Mouse (Mus musculus) liver, adult 2 months (tissue): ENCODE measurements around the gene Nos1ap.

Source experiments
- CTCF ChIP-seq: fragments of 200-500 bp; IDR thresholded peaks from 2 replicates; pipeline ENCODE4 v1.5.1; 2011; ENCODE audit warnings: low read depth, low read length, control low read depth
- POLR2A ChIP-seq: fragments of 200-500 bp; IDR thresholded peaks from 2 replicates; pipeline ENCODE4 v1.6.1; 2011; ENCODE audit warnings: low read length, control low read depth; ENCODE audit not compliant: insufficient read depth; ENCODE audit errors: extremely low read depth

GRCm38 (mm10) chr1:170506309-170506708, 83.4 kb downstream of the Nos1ap start:
- TF ChIP-seq CTCF (no peak), POLR2A (no peak)
